Mouse (Mus musculus) cerebellum, adult (tissue): ENCODE results near the gene Adra2b.

Source experiments
- ATAC-seq: cut with Nextera tagmentation; 2 replicates; pipeline ENCODE4 v1.9.2; 2017; ENCODE audit warnings: mild to moderate bottlenecking, moderate library complexity, mixed read lengths; ENCODE audit not compliant: insufficient number of reproducible peaks, low FRiP score, low TSS enrichment

Adra2b gene

DNA sequence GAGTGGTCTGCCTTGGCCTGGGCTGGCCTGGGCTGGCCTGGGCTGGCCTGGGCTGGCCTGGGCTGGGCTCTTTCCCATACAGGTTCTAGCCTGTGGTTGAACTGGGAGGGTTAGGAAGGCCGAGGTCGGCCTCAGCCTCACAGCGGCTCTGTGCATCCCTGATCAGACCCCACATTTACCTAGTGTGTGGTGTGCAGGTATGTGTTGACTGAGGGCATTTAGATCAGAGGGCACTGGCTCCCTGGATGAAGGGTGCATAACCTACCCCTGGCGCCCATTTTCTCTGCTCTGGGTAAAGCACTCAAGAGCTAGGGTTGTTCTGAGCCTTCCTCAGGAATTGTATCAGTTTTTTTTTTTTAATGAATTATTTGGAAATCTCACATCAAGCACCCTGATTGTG is 24.6 kb upstream of the Adra2b start, which contains the start of gene Astl:
Astl (plus strand) TSS at position 224 of the 400 bp plus-strand sequence.
- ATAC-seq: no peak

DNA sequence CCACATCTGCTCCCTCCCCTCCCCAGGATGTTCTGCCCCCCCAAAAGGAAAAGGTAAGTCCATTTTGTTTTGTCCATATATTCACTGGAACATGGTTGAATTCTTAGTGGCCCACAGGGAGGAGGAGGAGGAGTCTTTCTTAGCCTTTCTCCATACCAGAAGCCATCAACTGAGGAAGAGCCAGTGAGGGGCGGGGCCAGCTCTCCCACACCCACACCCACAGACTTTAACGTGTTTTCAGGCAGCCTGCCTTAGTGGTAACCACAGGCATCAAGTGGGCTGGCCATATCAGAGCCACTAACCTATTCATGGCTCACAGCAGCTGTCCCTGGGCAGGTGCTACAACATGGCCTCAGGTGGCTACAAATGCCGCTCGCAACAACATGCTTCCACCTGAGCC is 24.2 kb upstream of the Adra2b start:
- no peak for ATAC-seq

DNA sequence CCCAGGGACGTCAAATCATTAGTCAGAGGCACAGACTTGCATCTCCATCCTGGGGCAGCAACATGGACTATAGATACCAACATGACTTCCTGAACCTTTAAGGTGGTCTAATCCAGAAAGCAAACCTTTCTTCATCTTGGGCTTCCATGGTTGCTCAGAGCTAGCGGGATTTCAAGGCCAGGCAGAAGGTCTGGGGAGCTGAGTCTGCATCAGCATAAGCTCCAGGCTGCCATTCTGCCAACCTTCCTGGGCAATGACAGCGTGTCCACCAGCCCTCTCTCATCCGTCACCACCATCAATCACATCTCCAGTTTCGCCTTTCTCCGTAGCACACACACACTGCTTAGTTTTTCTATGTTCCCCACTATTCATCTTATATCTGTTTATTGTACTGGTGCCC is 23.7 kb upstream of the Adra2b start:
- no peak for ATAC-seq

DNA sequence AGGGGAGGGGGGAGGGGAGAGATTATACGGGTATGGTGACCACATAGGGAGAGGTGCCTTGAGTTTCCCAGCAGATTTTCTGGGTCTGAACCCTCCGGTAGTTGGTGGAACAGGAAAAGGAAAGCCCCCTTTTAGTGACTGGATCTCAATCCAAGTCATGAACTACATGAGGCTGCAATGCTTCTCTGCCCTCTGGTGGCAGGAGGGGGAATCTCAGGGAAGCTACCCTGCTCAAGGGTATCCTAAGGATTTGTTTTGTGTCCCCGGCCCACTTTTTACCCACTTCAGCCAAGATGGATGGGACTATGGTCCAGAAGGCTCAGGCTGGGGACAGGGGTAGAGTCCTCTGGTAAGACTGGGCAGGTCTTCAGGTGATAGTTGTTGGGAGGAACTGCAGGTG is 21.8 kb upstream of the Adra2b start:
- ATAC-seq: no peak

DNA sequence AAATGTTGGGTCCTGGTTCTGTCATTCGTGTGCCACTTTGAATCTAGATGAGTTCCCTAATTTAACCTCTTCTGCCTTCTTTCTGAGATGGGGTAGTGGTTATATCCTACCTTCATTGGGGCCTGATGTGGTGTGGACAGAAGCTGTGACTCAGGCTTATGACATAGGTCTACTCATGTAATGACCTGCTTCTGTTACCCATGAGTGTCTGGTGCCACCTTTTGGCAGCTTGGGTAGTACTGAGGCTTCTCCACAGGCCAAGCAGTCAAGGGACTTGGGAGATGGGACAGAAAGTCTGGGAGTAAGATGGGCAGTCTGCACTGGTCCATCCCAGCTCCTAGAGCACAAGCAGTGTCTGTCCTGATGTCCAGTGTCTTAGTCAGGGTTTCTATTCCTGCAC is 16.7 kb upstream of the Adra2b start:
- ATAC-seq: no peak

DNA sequence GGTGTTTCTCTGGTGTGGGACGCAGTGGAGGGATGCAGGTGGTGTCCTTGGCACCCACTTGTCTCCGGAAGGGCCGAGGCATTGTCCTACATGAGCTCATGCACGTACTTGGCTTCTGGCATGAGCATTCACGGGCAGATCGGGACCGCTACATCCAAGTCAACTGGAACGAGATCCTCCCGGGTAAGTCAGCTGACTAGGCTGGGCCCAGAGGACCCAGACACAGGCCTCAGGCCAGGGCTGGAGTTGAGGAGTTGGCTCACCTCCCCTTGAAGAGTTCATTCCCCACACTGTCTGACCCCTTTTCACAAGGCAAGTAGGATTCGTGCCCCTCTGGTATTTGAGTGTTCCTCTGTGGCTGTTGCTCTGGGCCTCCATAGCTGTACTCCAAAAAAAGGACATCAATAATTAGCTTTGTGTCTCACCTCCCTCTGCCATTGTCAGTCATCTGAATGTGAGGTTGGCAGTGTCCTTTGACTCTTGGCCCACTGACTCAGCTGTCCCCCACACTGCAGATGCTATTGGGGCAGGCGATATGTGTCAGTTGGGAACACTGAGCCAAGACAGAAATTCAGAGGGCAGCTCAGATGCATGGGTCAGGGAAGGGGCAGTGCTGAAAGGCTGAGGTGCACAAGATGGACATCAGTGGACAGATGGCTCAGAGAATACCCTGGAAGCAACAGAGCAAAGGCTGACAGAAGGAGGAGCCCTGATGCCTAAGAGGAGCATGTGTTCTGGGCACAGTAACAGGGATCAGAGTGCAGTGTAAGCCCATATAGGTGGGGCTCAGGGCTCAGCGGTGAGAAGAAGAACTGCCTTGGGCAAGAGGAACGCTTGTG is 15.6 kb upstream of the Adra2b start:
- no peak for ATAC-seq

DNA sequence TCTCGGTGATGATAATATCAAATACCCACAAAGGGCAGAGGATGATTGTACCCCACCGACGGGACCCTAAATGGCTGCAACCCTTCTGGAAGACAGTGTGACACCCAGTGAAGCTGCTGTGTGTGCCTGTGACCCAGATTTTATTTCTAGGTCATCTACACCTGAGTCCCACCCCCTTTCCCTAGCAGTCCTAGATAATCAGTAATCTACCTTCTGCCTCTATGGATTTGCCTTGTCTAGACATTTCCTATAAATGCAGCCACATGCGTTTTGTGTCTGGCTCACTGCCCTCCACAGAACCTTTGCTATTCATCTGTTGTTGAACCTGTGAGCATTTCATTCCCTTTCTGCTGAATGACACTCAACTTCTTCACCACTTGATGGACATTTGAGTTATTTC is 9.1 kb upstream of the Adra2b start:
- ATAC-seq: no peak

DNA sequence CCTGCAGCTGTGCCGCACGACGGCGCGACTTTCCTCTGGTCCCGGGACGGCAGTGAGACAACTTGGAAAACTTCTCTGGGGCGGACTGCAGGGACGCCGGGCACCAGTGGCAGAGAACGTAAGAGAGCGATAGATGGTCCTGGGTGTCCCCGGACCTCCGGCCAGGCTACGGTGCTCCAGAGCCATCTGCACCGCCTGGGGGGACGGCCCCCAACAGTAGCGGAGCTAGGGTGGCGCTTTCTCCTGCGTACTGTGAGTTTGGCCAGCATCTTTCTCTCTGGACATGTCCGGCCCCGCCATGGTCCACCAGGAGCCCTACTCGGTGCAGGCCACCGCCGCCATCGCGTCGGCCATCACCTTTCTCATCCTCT is 259 bp downstream of the Adra2b start:
- ATAC-seq: no peak

DNA sequence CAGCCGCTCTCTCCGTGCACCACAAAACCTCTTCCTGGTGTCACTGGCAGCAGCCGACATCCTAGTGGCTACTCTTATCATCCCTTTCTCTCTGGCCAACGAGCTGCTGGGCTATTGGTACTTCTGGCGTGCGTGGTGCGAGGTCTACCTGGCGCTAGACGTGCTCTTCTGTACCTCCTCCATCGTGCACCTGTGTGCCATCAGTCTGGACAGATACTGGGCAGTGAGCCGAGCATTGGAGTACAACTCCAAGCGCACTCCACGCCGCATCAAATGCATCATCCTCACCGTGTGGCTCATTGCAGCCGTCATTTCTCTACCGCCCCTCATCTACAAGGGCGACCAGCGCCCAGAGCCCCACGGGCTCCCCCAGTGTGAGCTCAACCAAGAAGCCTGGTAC is 688 bp downstream of the Adra2b start:
- ATAC-seq: no peak

DNA sequence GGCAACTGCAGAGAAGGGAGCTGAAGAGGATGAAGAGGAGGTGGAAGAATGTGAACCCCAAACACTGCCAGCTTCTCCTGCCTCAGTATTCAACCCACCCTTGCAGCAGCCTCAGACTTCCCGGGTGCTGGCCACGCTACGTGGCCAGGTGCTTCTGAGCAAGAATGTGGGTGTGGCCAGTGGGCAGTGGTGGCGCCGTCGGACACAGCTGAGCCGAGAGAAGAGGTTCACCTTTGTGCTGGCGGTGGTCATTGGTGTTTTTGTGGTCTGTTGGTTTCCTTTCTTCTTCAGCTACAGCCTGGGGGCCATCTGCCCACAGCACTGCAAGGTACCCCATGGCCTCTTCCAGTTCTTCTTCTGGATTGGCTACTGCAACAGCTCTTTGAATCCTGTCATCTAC is 1.4 kb downstream of the Adra2b start:
- no peak for ATAC-seq

DNA sequence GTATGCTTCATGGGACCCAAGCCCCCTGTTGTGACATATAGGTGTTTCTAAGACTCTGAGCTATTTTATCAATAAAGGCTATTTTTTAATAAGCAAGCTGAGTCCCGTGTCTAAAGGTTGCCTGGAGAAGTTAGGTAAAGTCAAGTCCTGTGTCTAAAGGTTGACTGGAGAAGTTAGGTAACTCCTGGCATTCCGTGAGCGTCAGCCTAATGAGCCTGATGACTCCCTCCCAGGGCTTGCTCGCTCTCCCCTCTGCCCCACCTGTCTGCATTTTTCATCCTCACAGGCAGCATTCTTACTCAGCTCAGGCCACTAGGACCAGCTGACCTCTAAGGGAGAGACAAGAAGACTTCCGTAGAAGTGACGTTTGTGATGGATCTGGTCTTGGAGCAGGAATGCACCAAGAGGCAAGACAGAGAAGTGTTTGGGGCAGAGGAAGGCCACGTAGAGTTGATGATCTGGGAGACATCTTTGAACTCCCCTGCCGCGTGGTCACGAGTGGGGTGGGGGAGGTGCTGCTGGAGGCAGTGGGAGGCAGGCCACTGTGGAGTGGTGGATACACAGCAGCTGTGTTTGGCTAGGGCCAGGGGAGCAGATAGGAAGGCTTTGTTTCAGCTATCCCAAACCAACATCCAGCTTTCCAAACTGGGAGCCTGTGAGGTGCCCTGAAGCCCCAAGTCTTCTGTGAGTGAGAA is 4.3 kb downstream of the Adra2b start:
- no peak for ATAC-seq

DNA sequence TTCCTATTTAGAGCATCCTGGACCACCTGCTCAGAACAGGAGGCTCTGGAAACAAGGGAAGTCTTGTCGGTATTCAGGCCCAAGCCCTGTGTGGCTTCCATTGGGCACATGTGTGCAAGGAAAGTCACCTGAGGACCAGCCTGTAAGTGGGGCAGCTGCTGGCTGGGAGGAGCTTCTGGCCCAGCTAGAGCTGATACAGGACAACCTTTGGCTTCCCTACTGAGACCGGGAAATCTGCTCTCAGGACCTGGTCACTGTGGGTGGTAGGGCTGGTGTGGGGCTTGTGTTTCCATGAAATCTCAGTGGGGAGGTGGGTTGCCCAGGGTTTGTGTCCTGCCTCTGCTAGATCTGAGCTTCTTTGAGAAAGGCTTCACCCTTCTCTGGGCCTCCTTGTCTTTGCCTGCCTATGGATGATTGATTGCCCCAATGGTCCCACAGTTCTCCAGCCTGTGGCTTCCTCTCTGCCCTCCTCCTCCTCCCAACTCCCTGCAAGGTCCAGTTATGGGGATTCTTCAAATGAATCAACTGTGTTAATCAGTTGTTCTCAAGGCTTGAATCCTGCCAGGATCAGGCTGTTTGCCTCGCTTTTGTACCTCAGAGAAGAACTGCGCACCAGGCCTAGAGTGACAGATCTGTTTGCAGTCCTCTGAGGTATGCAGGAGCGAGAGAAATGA is 6.8 kb downstream of the Adra2b start:
- ATAC-seq: no peak

DNA sequence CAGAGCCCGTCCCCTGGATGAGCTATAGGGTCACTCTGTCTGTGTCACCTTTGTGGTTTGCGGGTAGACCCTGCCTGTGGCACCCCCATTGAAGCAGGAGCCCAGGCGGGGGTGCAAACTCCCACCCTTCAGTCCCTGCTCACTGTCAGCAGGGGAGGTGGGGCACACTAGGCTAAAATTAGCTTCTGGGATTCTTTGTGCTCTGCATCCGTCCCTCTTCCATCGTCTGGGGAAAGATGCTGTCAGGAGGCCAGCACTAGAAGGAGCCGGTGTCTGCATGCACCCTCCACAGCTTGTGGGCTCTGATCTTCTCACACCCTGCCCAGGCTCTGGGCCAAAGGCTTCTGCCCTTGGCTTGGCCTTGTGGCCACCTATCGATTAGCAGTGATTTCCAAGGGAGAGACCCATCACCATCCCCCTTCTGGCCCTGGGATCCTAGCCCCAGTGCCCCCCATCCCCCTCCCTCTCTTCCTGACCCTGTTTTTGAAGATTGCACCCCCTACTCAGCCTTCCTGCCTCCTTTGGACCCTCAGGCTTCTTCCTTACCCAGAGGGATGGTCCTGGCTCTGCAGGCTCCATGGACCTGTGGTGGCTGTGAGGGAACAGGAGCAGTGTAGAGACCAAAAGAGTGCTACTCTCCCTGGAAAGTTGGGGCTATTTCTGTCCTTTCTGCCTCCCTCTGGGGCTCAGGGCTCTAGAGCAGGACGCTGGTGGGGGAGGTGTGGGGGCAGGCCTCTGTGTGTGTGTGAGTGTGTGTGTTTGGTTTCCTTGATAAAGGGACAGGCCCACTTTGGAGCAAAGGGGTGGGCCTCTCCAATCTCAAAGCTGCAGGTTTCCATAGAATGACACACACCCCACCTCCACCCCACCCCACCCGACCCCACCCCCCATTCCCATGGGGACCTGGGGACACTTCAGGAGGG is 7.8 kb downstream of the Adra2b start:
- ATAC-seq: no peak

DNA sequence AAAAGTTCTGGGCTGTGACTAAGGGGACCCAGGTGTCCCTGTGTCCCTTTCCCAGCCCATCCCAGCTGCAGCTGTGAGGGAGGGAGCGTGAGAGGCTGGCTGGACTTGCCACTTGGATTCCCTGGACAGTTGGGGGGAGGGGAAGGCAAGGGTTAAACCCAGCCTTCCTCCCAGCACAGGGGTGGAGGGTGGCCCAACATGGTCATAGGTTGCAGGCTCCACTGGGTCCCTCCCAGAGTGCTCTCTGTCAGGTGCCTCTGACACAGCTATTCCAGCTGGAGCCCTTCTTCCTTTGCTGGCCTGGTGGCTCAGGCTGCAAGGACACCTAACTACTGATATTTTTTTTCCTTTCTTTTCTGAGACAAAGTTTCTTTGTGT is 8.5 kb downstream of the Adra2b start:
- no peak for ATAC-seq

DNA sequence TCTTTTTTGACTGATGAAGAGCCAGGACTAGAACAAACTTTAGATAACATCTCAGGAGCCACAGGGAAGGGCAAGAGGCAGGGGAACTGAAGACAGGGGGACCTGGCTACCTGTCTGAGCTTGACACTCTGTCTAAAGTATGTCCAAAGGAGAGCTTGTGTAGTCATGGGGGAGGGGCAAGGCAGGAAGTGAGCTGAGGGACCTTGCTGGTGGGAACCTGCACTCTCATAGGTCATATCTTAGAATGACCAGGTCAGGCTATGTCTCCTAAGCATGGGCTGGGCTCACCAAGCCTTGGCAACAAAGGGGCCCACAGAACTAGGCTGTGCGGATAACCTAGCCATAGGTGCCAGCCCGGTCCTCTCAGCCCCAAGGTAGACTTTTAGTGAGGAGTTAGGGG is 9.1 kb downstream of the Adra2b start:
- no peak for ATAC-seq

DNA sequence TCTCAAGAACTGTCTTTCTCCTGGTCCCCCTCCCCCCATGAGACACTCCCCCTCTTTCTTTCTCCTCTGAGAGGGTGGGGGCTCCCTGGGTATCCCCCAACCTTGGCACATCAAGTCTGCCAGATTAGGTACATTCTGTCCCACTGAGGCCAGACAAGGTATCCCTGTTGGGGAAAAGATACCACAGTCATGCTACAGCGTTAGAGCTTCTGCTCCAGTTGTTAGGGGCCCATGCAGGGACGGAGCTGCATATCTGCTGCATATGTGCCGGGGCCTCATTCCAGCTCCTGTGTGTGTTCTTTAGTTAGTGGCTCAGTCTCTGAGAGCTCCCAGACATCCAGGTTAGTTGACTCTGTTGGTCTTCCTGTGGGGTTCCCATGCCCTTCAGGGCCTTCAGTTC is 11.1 kb downstream of the Adra2b start:
- no peak for ATAC-seq

DNA sequence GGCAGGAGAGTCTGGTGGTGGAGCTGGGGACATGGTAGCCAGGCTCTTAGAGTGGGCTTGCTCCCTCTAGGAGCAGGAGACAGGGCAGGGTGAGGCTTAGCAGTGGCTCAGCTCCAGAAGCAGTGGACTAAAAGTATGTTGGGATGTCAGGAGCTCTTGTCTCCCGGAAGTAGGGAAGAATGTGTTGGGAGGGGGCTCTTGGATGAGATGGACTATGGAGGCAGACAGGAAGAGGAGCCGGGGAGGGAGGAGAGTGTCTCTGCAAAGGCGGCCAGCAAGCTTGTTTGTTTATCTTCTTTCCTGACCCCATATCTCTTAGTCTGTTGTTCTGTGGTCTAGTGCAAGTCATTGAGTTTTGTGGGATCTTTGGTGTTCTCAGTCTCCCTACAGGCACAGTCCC is 12.1 kb downstream of the Adra2b start:
- no peak for ATAC-seq

DNA sequence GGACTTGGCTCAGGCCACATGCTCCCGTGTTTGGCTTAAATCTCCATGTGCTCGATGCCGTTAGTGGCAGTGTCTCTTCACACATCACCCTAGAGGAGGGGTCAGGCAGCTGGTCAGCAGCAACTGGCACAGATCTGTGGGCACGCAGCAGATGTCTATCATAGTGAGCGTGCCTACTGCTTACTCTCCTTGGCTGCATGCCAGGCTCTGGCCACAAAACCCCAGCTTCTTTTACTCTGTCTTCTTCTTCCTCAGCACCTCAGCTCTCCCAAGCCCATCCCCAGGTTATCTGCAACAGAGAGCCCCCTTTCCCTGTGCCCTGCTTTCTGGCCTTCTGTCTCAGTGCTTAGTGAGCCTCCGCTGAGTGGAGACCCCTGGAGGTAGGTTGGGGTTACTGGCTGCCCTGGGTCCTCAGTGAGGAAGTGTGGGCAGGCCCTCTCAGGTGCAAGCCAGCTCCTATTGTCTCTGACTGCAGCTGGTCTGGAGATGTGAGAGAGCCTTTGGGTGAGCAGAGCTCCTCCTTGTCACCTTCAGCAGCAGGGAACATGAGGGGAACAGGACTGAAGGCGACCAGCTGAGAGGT is 12.8 kb downstream of the Adra2b start:
- ATAC-seq: no peak

DNA sequence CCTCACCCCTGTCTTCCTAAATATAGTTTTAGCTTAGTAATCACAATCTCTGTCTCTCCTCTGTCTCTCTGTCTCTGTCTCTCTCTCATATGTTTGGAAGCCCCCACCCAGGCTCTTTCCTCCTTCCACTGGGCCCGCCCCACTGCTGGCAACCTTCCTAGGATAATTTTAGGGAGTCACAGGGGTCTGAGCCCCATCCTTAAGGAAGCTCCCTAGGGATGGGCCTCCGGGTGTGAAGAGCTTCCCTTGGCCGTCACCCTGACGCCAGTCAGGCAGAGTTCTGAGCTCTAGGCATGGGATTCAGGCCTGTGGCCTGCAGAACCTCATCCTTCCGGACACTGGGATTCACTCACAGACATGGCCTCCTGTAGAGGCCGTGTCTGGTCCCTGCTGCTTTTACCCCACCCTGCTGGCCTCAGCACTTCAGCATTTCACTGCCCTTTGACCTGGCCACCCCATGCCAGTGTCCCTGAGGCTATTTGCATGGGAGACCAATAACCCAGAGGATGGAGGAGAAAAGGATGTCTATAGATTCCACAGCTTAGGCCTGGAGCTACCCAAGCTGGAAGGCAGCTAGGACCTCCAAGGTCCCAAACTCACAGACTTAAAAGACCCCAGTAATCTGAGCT is 13.5 kb downstream of the Adra2b start:
- no peak for ATAC-seq
